Mouse (Mus musculus) splenic B cell, adult 2 months (primary cell): Measurements from ENCODE around the gene Etfrf1.
A peak's percentile ranks its signal among the peaks of the same experiment; 100 is the strongest.

Source experiments
- DNase-seq: peaks from one replicate; pipeline ENCODE4 v3.0.0-alpha.2; 2011; ENCODE audit warnings: low read depth, low spot score
- H3K27me3 ChIP-seq: 2 replicates; pipeline ENCODE4 v1.6.1; 2012; ENCODE audit warnings: mild to moderate bottlenecking, low read length, moderate library complexity, mixed read lengths; ENCODE audit not compliant: control insufficient read depth, poor library complexity, insufficient read depth, severe bottlenecking
- H3K36me3 ChIP-seq: 2 replicates; pipeline ENCODE4 v1.6.1; 2012; ENCODE audit warnings: mild to moderate bottlenecking, low read length, moderate library complexity, mixed read lengths; ENCODE audit not compliant: control insufficient read depth, poor library complexity, insufficient read depth, severe bottlenecking

Gene Etfrf1

DNA sequence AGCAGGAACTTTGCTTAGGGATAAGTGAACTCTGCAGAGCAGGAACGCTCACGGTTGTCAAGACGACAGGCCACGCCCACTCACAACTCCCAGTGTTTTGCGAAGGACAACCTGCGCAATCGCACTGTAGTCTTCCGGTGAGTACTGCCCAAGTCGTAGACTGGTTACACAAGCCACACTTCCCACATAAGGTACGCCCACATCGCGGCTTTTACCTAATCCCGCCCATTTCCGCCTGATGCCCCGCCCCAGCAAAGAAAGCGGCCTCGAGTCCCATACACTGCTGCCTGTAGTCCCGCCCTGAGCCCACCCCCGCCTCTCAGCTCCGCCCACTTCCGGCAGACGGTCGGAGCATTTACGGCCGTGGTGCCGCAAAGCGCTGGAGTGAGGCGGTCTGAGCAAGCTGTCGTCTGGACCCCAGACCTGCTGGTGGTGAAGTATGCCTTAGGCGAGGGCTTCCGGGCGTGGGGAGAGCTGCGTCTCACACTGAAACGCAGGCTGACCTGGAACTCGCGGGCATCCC is at the start of gene Etfrf1, which contains the start of gene Casc1:
Gene Etfrf1, plus strand, starts transcription at position 319 of the 523 bp plus-strand sequence.
Gene Casc1, minus strand, starts transcription at position 190 of the 523 bp plus-strand sequence.
- H3K36me3 ChIP-seq = no peaks in the 10 kb centered on the region
- H3K27me3 ChIP-seq = no peaks in the 10 kb centered on the region
- peak; percentile 100 for DNase-seq

DNA sequence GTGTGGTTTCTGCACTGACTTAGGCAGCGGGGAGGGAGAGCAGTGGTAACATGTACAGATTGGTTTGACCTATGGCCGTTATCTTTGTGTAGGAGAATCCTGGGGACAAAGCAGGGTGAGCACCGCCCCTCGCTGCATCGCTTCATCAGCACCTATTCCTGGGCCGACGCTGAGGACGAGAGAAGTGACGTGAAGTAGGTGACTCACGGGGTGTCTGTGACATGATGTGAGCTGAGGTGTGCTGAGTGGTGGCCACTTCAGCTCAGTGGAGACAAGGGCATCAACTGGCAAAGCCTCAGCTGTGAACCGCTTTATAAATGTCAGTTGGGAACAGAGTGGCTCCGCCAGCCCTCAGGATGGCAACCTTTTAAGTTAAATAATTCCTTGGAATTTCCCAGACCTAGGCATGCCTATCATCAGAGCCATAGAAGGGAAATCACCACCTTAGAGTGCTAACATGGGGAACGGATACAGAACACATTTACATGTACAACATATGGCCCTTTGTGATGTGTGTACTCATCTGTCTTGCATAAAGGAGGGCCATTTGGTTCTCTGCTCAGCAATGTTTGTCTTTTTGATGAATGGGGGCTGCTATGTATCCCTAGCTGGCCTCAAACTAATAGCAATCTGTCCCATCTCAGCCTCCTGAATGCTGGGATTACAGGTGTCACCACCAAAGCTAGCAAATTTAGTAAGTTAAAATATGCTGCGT is 38.9 kb upstream of the Etfrf1 start:
- H3K36me3 ChIP-seq = peaks cover 49% of the 10 kb centered on the region
- no peak for DNase-seq
- H3K27me3 ChIP-seq = no peaks in the 10 kb centered on the region

DNA sequence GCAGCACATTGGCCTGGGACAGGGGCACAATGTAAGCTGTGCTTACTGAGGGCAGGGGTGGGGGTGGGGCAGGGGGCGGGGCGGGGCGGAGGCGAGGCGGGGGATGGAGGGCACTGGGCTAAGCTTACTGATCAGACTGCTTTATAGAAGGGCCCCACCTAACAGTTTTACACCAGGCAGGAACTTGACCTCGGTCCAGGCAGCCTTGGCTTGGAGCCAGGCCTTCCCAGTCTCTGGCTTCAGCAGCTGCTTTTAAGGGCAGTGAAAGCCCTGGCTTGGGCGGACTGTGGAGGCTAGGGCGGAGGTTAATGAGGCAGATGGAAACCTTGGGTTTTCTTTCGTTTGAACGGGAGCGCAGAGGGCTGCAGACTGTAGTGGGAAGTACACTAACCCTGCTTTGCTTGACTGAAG is 37.1 kb upstream of the Etfrf1 start:
- H3K27me3 ChIP-seq = no peaks in the 10 kb centered on the region
- DNase-seq = no peak

DNA sequence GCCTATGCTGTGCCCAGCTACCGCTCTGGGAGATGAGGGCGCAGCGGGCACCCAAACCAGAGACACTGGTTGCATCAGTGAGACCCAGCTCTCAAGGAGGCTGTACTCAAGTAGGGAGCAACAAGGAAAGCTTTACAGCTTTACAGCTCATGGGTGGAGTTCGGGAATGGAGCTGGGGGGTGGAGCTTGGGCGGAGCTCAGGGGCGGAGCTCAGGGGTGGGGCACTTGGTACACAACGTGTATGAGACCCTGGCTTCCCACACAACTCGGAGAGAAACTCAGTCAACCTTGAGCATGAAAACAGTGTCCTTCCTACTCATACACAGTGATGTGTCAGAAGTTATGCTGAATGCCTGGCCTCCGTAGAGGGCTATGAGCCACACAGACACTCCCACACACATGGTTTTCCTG is 35.4 kb upstream of the Etfrf1 start:
- no peak for DNase-seq
- Histone ChIP-seq H3K36me3 (peaks cover 39% of the 10 kb centered on the region), H3K27me3 (no peaks in the 10 kb centered on the region)

More for the DNA sequence above, 37.1 kb upstream of the Etfrf1 start:
- peaks cover 40% of the 10 kb centered on the region for H3K36me3 ChIP-seq

DNA sequence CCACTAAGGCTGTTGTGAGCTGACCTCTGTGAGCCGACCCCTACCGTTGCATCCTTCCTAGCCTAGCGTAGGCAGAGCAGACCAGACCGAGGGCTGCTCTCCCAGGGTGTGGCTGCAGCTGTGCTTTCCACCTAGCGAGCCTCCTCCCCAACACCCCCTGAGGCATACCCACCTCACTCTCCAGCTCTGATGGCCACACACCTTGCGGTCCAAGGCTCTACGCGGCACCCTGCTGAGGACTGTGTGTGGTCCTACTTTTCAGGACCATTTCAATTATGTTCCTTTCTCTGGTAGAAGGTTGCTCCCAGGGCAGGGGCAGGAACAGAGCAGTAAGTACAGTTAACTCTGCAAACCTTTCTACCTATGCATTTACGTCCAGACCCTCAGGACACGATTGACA is 34.5 kb upstream of the Etfrf1 start:
- peaks cover 34% of the 10 kb centered on the region for H3K36me3 ChIP-seq

DNA sequence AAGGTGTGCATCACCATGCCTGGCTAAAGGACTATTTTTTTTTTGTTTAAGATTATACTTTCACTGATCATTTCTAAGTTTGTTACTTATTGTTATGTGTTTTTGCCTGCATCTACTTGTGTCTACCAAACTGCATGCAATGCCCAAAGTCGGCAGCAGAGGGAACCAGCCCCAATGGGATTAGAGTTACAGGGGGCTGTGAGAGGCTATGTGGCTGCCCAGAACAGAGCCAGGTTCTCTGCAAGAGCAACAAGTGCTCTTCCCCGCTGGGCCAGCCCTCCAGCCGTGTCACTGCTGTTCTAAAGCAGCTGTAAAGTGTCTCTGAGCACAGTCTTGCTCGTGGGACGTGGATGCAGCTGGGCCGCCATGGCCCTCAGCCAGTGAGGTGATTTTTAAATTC is 31.3 kb upstream of the Etfrf1 start:
- no peaks in the 10 kb centered on the region for H3K27me3 ChIP-seq
- H3K36me3 ChIP-seq = peaks cover 8% of the 10 kb centered on the region
- peak; percentile 79 for DNase-seq

More for the DNA sequence above, 34.5 kb upstream of the Etfrf1 start:
- no peaks in the 10 kb centered on the region for H3K27me3 ChIP-seq
- DNase-seq = no peak

DNA sequence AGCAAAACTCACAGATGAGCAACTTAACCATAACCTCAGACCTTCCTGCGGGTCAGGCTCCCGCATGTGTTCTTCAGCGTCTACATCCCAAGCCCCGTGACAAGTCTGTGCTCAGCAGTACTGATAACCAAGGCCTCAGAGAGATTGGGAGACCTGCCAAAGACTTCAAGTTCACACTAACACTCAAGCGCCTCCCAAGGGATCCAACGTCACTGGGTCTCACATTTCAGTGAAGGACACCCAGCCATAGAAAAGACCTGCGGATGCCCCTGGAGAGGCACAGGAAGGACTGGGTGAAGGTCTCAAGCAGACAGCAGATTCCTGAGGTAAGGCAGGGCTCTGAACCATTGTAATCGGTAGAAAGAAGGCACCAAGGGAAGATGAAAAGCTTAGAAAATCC is 28.9 kb upstream of the Etfrf1 start:
- Histone ChIP-seq H3K27me3 (no peaks in the 10 kb centered on the region), H3K36me3 (no peaks in the 10 kb centered on the region)
- DNase-seq = no peak

DNA sequence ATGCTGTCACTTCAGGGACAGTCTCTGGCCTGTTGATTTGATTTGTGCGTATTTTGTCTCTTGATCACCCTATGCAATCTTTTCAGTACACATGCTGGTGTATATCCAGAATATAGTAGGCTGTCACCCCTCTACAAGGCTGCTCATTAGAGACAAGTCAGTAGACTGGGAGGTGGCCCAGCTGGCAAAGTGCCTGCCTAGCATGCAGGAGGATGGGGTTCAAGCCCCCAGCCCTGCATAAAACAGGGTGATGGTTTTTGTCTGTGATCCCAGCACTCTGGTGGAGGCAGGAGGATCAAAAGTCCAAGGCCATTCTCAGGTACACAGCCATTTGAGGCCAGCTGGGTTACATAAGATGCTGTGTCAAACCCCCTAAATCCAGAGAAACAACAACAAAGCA is 24.8 kb upstream of the Etfrf1 start:
- DNase-seq = no peak

DNA sequence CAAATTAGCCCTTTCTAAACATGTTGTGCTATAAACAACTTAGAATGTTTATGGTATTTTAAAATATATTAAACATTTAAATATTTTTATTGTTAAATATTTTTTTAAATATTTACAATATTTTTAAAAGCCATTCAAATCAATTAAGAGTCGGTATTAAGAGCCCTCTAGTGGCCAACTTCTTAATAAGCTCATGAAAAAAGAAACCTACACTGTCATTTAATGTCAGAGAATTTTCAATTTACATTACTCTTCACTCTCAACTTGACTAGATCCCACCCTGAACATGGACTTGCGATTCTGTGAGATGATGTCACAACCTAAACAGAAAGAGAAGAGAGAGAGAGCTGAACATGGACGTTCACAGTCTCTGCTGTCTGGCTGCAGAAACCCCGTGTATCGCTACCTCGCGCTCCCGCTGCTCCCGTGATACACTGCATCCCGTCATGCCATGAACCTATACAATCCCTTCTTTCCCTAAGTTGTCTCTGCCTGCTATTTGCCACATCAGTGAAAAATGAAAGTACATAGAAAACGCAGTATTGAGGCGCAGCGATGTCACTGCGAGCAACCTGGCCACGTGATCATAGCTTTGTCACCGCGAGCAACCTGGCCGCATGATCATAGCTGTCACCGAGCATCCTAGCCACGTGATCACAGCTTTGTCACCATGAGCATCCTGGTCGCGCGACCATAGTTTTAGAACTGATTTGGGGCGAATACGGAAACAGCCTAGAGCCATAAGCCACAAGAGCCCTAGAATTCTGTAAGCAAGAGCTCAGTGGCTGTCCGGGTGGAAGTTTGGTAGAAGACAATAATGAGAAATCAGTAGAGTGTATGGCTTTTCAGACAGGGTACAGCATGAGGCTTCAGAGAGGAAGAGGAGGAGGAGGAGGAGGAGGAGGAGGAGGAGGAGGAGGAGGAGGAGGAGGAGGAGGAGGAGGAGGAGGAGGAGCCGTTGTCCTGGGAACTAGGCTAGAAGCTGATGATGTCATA is 23.5 kb upstream of the Etfrf1 start:
- peak; percentile 86 for DNase-seq
- Histone ChIP-seq H3K36me3 (no peaks in the 10 kb centered on the region), H3K27me3 (no peaks in the 10 kb centered on the region)

More for the DNA sequence above, 24.8 kb upstream of the Etfrf1 start:
- Histone ChIP-seq H3K27me3 (no peaks in the 10 kb centered on the region), H3K36me3 (no peaks in the 10 kb centered on the region)

DNA sequence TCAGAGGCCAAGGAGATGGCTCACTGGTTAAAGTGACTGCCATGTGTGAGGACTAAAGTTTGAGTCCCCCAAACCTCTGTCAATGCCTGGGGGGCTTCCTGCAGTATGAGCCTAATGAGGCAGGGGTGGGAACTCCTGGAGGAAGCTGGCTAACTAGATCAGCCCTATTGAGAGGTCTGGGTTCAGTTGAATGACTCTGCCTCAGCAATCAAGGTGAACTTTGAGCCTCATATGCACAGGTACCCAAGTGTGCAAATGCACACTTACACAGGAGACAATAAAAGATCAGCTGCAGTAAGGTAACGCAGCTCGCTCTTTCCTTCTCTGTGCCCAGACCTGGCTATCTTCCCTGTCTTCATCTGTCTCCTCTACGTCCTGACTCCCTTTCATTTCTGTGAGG is 17.9 kb upstream of the Etfrf1 start:
- H3K27me3 ChIP-seq = no peaks in the 10 kb centered on the region
- DNase-seq = no peak
- no peaks in the 10 kb centered on the region for H3K36me3 ChIP-seq

DNA sequence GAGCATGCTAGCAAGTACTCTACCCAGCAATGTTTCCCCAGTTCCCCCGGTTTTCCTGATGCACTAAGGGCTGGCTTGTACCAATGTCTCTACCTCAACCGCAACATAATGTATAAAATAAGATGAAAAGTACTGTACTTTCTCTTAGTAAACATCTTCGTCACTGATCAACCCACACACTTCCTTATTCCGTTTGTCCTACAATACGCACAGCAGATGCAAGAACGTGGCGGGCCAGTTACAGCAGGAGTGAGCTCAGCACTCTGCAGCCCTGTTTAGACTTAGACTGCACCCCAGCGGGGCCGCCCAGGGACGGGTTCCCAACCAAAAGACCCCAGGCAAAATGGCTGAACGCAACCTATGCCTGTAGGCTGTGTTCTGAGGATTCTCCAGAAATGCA is 17.5 kb upstream of the Etfrf1 start:
- Histone ChIP-seq H3K36me3 (no peaks in the 10 kb centered on the region), H3K27me3 (no peaks in the 10 kb centered on the region)
- peak; percentile 51 for DNase-seq

DNA sequence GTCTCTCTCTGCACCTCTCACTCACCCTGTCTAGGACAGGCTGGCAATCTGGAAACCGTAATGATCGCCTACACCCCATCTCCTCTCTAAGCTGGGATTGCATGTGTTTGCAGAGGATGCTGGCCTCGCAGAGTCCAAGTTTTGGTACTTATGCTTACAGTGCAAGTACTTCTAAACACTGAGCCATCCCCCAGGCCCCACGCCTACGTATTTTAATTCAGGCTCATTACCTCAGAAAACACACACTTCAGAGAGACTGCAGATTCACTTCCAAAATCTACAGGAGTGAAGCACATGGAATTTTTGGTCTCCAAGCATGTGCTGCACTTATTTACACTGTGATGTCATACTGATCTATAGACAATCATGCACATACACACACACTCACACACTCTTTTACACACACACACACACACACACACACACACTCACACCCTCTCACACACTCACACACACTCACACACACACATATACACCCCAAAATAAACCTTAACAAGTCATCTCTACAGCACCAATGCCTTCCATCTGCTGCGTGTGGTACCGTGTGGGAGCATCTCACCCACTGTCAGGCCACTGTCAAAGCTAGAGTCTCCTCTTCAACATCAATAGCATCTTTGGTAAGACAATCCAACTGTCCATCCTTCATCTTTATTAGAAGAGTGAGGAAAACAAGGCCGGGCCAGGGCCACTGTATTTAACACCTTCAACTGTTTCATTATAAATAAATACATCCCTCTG is 12.8 kb upstream of the Etfrf1 start:
- DNase-seq = no peak
- H3K27me3 ChIP-seq = no peaks in the 10 kb centered on the region
- no peaks in the 10 kb centered on the region for H3K36me3 ChIP-seq

DNA sequence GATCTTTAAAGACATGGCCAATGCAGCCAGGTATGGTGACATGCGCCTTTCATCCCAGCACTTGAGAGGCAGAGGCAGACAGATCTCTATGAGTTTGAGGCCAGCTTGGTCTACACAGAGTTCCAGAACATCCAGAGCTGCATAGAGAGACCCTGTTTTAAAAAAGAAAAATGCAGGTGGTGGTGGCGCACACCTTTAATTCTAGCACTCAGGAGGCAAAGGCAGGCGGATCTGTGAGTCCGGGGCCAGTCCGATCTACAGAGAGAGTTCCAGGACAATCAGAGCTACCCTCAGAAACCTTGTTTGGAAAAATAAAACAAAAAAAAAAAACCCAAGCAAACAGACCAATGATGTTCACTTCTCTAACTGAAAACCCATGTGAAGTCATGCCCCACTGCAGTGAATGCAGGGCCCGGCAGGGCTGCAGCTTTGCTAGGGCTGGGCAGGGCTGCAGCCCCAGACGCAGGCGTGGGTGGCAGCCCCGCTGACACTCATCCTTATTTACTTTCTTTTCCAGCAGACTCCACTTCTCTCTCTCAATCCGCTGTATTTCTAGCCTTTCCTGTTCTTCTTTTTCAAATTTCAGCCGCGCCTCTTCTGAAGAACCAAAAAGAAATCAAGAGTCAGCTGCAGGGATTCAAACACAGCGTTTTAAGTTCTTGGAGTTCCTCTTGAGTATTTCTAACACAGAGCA is 8.4 kb upstream of the Etfrf1 start:
- DNase-seq = no peak
- no peaks in the 10 kb centered on the region for H3K36me3 ChIP-seq
- no peaks in the 10 kb centered on the region for H3K27me3 ChIP-seq

DNA sequence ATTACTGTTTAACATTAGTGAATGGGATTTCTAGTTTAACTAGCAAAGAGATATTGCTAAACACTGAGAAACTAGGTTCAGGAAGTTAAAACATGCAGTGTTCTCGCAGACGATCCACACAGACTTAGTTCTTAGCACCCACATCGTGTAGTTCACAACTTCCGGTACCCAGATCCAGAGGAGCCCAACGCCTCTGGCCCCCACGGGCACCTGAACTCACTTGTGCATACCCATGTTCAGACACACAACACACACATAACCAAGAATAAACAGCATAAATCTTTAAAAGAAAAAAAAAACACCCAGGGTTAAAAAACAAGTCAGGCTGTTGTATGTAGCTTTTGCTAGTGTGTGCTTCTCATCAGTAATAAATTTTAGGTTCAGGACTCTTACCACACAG is 6.5 kb upstream of the Etfrf1 start:
- H3K36me3 ChIP-seq = no peaks in the 10 kb centered on the region
- H3K27me3 ChIP-seq = no peaks in the 10 kb centered on the region
- no peak for DNase-seq
